Mouse (Mus musculus): ENCODE measurements around the gene Snrpa. TPM values are rescaled to one million over a fixed set of nuclear protein-coding genes. Genes with fewer than 3 reads are reported as not detected.

Snrpa gene
- polyA plus RNA-seq, 1 experiment from 2014 or later: 305 TPM

MicroRNAs within 50 kb of the gene (microRNA counts, 519-probe panel; counts per million panel counts)
- microRNA mmu-miR-1191: 104 counts per million, percentile 35 among the panel's probes with 10 or more counts

Small RNA genes lying within 50 kb of the gene (microRNA-seq; reads per million reads assigned to microRNA genes)
- gene Mir1191: 4.1 reads per million, percentile 18 among the genes with 10 or more reads in this experiment
- 1.4 reads per million for gene Mir3101

Other genes with a start within 250 kb of the Snrpa start
- gene Cyp2a12, start 167.2 kb downstream of the Snrpa start, polyA plus RNA-seq (2015; fragmentation: Nextera tagmentation; extraction: Ambion mirVana): not detected in 2 replicates
- 0.30 and 0.49 TPM in 2 replicates for gene Cyp2f2, start 76.4 kb downstream of the Snrpa start, polyA plus RNA-seq (2015; fragmentation: Nextera tagmentation; extraction: Ambion mirVana)
- 0.10 and 0.24 TPM in 2 replicates for gene Cyp2t4, start 42.6 kb downstream of the Snrpa start, polyA plus RNA-seq (2015; fragmentation: Nextera tagmentation; extraction: Ambion mirVana)
- 75.4 and 76.9 TPM in 2 replicates for gene Egln2, start 29.5 kb downstream of the Snrpa start, polyA plus RNA-seq (2015; fragmentation: Nextera tagmentation; extraction: Ambion mirVana)
- gene Rab4b, start 17.4 kb downstream of the Snrpa start, polyA plus RNA-seq (2015; fragmentation: Nextera tagmentation; extraction: Ambion mirVana): 65.7 and 67.9 TPM in 2 replicates
- gene Gm21983, start 15.2 kb downstream of the Snrpa start, polyA plus RNA-seq (2015; fragmentation: Nextera tagmentation; extraction: Ambion mirVana): not detected in 2 replicates
- 18.5 and 22.3 TPM in 2 replicates for gene Mia, start 15.1 kb downstream of the Snrpa start, polyA plus RNA-seq (2015; fragmentation: Nextera tagmentation; extraction: Ambion mirVana)
- 4.1 TPM in 2 replicates for gene BC024978, start 490 bp downstream of the Snrpa start, polyA plus RNA-seq (2015; fragmentation: Nextera tagmentation; extraction: Ambion mirVana)
- 5.5 and 6.4 TPM in 2 replicates for gene Itpkc, start 32.4 kb upstream of the Snrpa start, polyA plus RNA-seq (2015; fragmentation: Nextera tagmentation; extraction: Ambion mirVana)
- 26.4 and 28.6 TPM in 2 replicates for gene Coq8b, start 36.8 kb upstream of the Snrpa start, polyA plus RNA-seq (2015; fragmentation: Nextera tagmentation; extraction: Ambion mirVana)
- 13.5 and 16.4 TPM in 2 replicates for gene Numbl, start 62.2 kb upstream of the Snrpa start, polyA plus RNA-seq (2015; fragmentation: Nextera tagmentation; extraction: Ambion mirVana)
- gene Ltbp4, start 141.4 kb upstream of the Snrpa start, polyA plus RNA-seq (2015; fragmentation: Nextera tagmentation; extraction: Ambion mirVana): 45.9 and 55.8 TPM in 2 replicates
- 51.4 and 56.9 TPM in 2 replicates for gene Shkbp1, start 159.7 kb upstream of the Snrpa start, polyA plus RNA-seq (2015; fragmentation: Nextera tagmentation; extraction: Ambion mirVana)
- gene Gm20479, start 161.1 kb upstream of the Snrpa start, polyA plus RNA-seq (2015; fragmentation: Nextera tagmentation; extraction: Ambion mirVana): 0.64 and 0.80 TPM in 2 replicates